Mouse (Mus musculus) lung, embryonic 14.5 days (tissue): ENCODE measurements around the gene Armc9. TPM values are rescaled to one million over a fixed set of nuclear protein-coding genes. Genes with fewer than 3 reads are reported as not detected.
A peak's percentile ranks its signal among the peaks of the same experiment; 100 is the strongest.

Experiments used
- ATAC-seq: fragments of 200-750 bp; cut with Nextera tagmentation; 2 replicates; pipeline ENCODE4 v1.8.0; 2017; ENCODE audit warnings: mild to moderate bottlenecking, moderate TSS enrichment, moderate library complexity; ENCODE audit not compliant: insufficient read depth
- DNase-seq: peaks from one replicate; pipeline ENCODE4 v3.0.0-alpha.2; 2015
- H3K27ac ChIP-seq: fragments of 300-500 bp; sonication (generic); 2 replicates; pipeline ENCODE4 v1.5.1; 2014; ENCODE audit warnings: low read depth, mild to moderate bottlenecking, moderate library complexity
- H3K27me3 ChIP-seq: fragments of 300-500 bp; sonication (generic); 2 replicates; pipeline ENCODE4 v1.6.1; 2014; ENCODE audit warnings: low read length, control low read depth; ENCODE audit not compliant: insufficient read depth
- H3K36me3 ChIP-seq: fragments of 300-500 bp; sonication (generic); 2 replicates; pipeline ENCODE4 v1.6.1; 2014; ENCODE audit warnings: control low read depth; ENCODE audit not compliant: insufficient read depth
- H3K4me1 ChIP-seq: fragments of 300-500 bp; sonication (generic); 2 replicates; pipeline ENCODE4 v1.6.1; 2014; ENCODE audit warnings: antibody characterized with exemption, control low read depth; ENCODE audit not compliant: insufficient read depth
- H3K4me2 ChIP-seq: fragments of 300-500 bp; sonication (generic); 2 replicates; pipeline ENCODE4 v1.6.1; 2014; ENCODE audit warnings: mild to moderate bottlenecking
- H3K4me3 ChIP-seq: fragments of 300-500 bp; sonication (generic); 2 replicates; pipeline ENCODE4 v1.5.1; 2014; ENCODE audit warnings: low read depth, low read length
- H3K9ac ChIP-seq: fragments of 300-500 bp; sonication (generic); 2 replicates; pipeline ENCODE4 v1.6.1; 2014
- H3K9me3 ChIP-seq: fragments of 300-500 bp; sonication (generic); 2 replicates; pipeline ENCODE4 v1.6.1; 2016; ENCODE audit warnings: low read depth, low read length, control low read depth
- CTCF ChIP-seq: IDR thresholded peaks from 2 replicates; pipeline ENCODE4 v1.5.1; 2016; ENCODE audit warnings: antibody characterized with exemption, low read depth
- WGBS: fragments of 180-500 bp; shearing (Covaris S2); extraction: QIAGEN DNeasy Blood & Tissue Kit; methylation state at CpG from one replicate; pipeline ENCODE4 v1.1.7; 2014; 5-methylcytosine and 5-hydroxymethylcytosine counted together
- polyA plus RNA-seq: library from polyadenylated mRNA; unstranded; fragments of >200 nt; fragmentation: Nextera tagmentation; extraction: Ambion mirVana; gene quantifications from 2 replicates; pipeline ENCODE4 v1.2.1, GENCODE M21; 2014

The Armc9 gene
- polyA plus RNA-seq, 1 experiment from 2014 or later, result 28.2 TPM

DNA sequence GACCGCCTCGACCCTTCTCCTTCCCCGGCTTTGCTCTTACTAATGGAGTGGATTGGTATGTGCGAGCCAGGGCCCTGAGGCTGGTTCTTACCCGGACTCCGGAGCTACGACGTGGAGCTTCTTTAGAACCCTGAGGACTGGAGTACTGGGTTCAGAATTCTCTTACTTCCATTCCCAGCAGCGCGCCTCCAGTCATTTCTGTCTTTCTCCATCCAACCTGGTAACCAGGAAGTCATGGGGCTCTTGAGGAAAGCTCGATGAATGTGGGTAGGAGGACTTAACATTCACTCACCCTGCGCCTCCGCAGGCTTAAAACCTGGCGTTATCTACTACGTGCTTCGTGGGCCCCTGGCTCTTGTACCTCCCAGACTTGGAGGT, 149.3 kb downstream of the Armc9 start:
- H3K27me3 ChIP-seq, result peaks cover 11% of the 10 kb centered on the region; the same call in 1 of the 2 replicates
- H3K9ac ChIP-seq, result peak overlapping the region; percentile 68
- peak overlapping the region; percentile 87 for H3K4me2 ChIP-seq
- ATAC-seq (no peak), DNase-seq (peak; percentile 34)
- TF ChIP-seq CTCF, result no peak
- H3K36me3 ChIP-seq, result 0 out of 2 replicates have a peak, but pooled peaks cover 4% of the 10 kb centered on the region
- 4% methylated on average over 16 of the region's 16 CpGs for WGBS
- H3K4me3 ChIP-seq, result peak overlapping the region; percentile 69
- no peak overlapping the region for H3K27ac ChIP-seq
- H3K4me1 ChIP-seq, result no peaks in the 10 kb centered on the region
- H3K9me3 ChIP-seq, result no peaks in the 10 kb centered on the region

DNA sequence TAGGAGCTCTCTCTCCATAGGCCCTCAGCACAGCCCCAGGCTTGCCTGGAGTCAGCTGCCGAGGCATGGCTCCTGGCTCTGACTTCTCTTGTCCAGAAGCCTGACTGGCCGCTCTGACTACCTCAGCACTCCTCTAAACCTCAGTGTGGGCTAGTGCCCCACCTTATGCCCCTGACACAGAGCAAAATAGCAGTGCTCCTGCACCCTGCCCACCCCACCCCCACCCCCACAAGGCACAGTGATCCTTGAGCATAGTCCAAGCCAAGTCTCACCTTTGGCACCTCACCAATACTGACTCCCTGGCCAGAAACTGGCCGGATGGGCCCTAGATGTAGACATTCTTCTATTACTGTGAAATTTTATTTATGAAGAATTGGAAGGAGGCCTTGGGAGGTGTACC, 152.1 kb downstream of the Armc9 start:
- WGBS, result 78% methylated on average over 3 of the region's 3 CpGs
- peaks cover 11% of the 10 kb centered on the region; the same call in 1 of the 2 replicates for H3K27me3 ChIP-seq
- H3K36me3 ChIP-seq, result 0 out of 2 replicates have a peak, but pooled peaks cover 4% of the 10 kb centered on the region
- no peak overlapping the region for H3K9ac ChIP-seq
- DNase-seq (no peak), ATAC-seq (no peak)
- H3K4me1 ChIP-seq, result no peaks in the 10 kb centered on the region; the same call in 1 of the 2 replicates
- no peak overlapping the region for H3K4me3 ChIP-seq
- no peak overlapping the region for H3K4me2 ChIP-seq
- no peak for TF ChIP-seq CTCF
- H3K27ac ChIP-seq, result no peak overlapping the region
- no peaks in the 10 kb centered on the region for H3K9me3 ChIP-seq

DNA sequence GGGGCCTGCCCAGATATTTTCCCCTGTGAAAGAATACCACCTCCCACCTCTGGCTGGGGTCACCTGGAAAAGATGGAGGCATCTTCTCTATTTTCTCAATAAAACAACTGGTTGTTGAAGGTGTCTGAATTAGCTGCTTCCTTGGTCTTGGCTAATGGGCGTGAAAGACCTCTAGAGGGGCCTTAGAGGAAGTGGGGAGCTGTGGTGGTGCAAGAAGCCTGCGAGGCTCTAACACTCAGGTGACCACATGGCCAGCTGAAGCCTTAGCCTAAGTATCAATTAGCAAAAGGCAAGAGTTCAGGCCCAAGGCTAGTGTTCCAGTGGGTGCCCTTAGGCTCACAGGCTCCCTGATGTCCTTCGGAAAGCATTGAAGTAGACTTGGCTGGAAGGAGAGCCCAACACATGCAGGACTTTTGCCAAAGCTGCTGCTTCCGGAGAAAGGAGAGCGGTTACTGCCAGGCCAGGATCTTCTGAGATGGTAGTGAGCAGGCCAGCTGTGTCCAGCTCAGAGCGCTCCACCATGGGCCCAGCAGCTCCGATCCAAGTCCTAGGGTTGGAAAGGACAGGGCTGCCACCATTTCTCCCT, 152.7 kb downstream of the Armc9 start:
- Histone ChIP-seq H3K27ac (no peak overlapping the region), H3K4me3 (no peak overlapping the region), H3K9ac (no peak overlapping the region), H3K9me3 (no peaks in the 10 kb centered on the region), H3K4me2 (no peak overlapping the region), H3K4me1 (no peaks in the 10 kb centered on the region; the same call in 1 of the 2 replicates), H3K36me3 (0 out of 2 replicates have a peak, but pooled peaks cover 4% of the 10 kb centered on the region), H3K27me3 (peaks cover 11% of the 10 kb centered on the region; the same call in 1 of the 2 replicates)
- no peak for ATAC-seq
- WGBS, result 84% methylated on average over 7 of the region's 7 CpGs
- DNase-seq, result no peak
- TF ChIP-seq CTCF, result no peak

DNA sequence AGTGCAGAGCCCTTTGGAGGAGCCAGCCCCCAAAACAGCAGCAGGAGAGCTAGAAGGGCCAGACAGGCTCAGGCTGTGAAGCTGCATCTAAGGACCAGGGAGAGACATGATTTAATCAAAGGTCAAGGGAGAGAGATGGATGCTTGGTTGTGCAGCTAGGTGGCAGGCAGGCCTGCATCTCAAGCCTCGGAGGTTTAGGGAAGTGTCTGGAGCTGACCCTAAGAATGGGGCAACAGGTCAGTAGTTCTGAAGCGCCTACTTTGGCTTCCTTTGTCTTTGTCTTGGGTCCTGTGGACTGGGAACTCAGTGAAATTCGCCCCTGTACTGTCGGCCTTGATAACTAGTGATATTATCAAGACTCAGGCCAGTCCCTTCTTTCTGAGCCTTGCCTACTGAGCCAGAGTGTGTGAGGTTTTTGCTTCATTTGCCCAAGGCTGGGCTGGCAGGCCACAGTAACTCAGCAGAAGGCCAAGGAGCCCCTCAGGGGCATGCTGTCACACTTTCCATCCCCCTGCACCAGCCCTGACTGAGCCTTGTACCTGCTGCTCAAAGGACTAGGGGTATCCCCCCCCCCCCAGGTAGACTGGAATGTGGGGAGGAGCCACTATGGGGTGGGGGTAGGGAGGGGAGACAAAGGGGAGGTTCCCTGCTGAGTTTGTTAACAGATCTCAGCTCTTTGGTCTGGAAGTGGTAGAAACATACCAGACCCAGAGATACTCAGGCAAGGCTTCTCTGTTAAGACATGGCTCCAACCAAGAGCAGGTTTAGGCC, 153.5 kb downstream of the Armc9 start:
- TF ChIP-seq CTCF, result no peak
- Histone ChIP-seq H3K36me3 (0 out of 2 replicates have a peak, but pooled peaks cover 4% of the 10 kb centered on the region), H3K4me3 (no peak overlapping the region), H3K9me3 (no peaks in the 10 kb centered on the region), H3K4me1 (no peaks in the 10 kb centered on the region; the same call in 1 of the 2 replicates), H3K9ac (no peak overlapping the region), H3K27me3 (peaks cover 11% of the 10 kb centered on the region; the same call in 1 of the 2 replicates), H3K27ac (no peak overlapping the region), H3K4me2 (no peak overlapping the region)
- no peak for ATAC-seq
- WGBS, result 37% methylated on average over 4 of the region's 4 CpGs
- DNase-seq, result no peak

DNA sequence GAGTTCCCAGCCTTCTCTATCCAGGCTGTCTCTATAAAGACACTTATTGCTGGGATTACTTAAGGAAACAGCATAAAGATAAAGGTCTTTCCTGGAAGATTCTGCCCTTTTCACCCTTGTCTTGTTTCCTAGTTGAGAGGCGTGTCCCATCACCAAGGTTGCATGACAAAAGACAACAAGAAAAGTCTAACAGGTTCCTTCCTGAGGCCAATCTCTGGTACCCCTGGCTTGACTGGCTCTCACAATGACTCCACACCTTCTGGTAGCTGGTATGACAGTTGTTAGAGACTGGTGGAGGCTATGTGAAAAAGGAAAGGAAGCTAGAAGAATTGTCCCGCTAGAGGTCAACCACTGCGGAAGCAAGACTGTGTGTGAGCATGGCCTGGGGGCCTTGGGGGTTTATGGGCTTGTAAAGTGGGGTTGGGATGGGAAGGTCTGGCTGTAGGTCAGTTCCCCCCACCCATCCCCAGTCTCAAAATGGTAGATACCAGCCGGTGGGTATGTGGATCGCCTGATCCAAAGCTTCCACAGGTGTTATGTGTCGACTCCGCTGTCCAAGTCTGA, 154.8 kb downstream of the Armc9 start:
- DNase-seq, result no peak
- Histone ChIP-seq H3K36me3 (0 out of 2 replicates have a peak, but pooled peaks cover 4% of the 10 kb centered on the region), H3K9me3 (no peaks in the 10 kb centered on the region), H3K27ac (no peak overlapping the region), H3K4me2 (no peak overlapping the region), H3K4me3 (no peak overlapping the region), H3K9ac (no peak overlapping the region), H3K27me3 (peaks cover under 1% of the 10 kb centered on the region; the same call in 1 of the 2 replicates), H3K4me1 (no peaks in the 10 kb centered on the region; the same call in 1 of the 2 replicates)
- no peak for ATAC-seq
- 88% methylated on average over 7 of the region's 7 CpGs for WGBS
- TF ChIP-seq CTCF, result no peak

DNA sequence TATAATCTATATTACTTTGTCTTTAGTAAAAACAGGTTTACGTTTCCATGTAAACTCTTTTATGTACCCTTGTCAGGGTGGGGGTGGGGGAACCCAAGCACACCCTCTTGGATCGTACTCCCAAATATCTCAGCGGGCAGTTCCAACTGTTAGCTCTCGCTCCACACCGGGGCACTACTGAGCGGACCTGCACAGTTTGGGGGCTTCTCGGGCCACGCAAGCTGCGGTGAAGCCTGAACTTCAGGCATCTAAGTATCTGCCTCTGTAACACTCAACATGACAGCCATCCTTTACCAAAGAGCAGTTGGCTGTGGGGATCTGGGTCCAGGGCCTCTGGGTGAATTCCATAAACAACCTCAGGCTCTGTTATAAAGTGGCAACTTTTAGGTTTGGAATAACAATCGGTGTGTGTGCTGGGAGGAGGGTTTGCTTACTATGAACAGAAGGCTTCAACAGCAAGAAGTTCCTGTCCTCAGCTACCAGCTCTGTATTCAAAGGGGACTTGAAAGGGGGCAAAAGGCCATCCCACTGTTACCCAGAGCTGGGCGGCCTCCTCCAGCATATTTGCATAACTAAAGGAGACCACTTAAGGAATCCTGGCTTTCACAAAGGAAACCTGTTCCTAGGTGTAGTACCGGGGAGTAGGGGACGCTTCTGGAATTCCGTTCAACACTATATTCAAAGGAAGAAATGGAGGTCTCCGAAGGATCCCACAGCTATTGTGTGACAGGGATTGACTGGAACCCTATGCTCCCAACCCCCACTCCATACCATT, 156.1 kb downstream of the Armc9 start:
- no peak overlapping the region for H3K9ac ChIP-seq
- no peaks in the 10 kb centered on the region for H3K9me3 ChIP-seq
- peak overlapping the region; percentile 60; the same call in 1 of the 2 replicates for H3K27ac ChIP-seq
- H3K4me3 ChIP-seq, result no peak overlapping the region
- ATAC-seq (peak; percentile 22; the same call in 1 of the 2 replicates), DNase-seq (peak; percentile 47)
- 0 out of 2 replicates have a peak, but pooled peaks cover 4% of the 10 kb centered on the region for H3K36me3 ChIP-seq
- no peak for TF ChIP-seq CTCF
- H3K4me1 ChIP-seq, result no peaks in the 10 kb centered on the region; the same call in 1 of the 2 replicates
- WGBS, result 35% methylated on average over 15 of the region's 15 CpGs
- H3K4me2 ChIP-seq, result peak overlapping the region; percentile 31; the same call in 1 of the 2 replicates
- no peaks in the 10 kb centered on the region for H3K27me3 ChIP-seq
